Mouse (Mus musculus): Measurements from ENCODE around the gene Ylpm1. TPM values are rescaled to one million over a fixed set of nuclear protein-coding genes. Genes with fewer than 3 reads are reported as not detected.

The Ylpm1 gene
- total RNA-seq (2018; cell fraction: chromatin; rRNA removed), result 100 to 1,000 TPM in 21 of 26 experiments, 10 to 100 TPM in 5; 41.6 to 275 (median 210) TPM
- total RNA-seq (2018; cell fraction: cytosol; rRNA removed), result 10 to 100 TPM; 16.8 to 38.2 (median 28.1) TPM
- total RNA-seq (2018; cell fraction: nucleus; rRNA removed), result 100 to 1,000 TPM in 12 of 26 experiments, 10 to 100 TPM in 14; 32.9 to 180 (median 92.9) TPM
- polyA plus RNA-seq (2018), result 23.7 to 43.8 TPM (median 27.2 TPM) in 3 replicates

DNA sequence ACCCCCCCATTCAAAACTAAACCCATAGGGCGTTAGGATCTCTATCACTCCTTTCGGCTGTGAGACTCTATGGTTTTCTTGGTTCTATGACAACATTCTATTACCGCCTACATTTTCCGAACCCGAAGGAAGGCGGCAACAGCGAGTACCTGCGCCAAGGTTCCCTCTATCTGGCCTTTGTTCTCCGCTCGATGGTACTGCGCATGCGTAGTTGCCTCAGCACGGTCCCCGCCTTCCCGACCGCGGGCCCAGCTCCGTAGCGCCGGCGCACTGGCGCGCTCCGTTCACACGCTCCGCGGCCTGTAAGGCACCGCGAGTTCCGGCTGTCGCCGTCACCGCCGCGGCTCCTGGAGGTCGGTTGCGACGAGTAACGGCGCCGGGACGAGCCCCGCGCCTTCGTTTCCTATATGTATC is at the start of gene Ylpm1:
Gene Ylpm1 (plus strand): TSS at position 239 of the 414 bp plus-strand sequence.
- no peak within 1 kb of the TSS for H3K27ac ChIP-seq
- under 1% methylated on average over 45 of the region's 45 CpGs for WGBS (ENCODE audit: missing documents)

DNA sequence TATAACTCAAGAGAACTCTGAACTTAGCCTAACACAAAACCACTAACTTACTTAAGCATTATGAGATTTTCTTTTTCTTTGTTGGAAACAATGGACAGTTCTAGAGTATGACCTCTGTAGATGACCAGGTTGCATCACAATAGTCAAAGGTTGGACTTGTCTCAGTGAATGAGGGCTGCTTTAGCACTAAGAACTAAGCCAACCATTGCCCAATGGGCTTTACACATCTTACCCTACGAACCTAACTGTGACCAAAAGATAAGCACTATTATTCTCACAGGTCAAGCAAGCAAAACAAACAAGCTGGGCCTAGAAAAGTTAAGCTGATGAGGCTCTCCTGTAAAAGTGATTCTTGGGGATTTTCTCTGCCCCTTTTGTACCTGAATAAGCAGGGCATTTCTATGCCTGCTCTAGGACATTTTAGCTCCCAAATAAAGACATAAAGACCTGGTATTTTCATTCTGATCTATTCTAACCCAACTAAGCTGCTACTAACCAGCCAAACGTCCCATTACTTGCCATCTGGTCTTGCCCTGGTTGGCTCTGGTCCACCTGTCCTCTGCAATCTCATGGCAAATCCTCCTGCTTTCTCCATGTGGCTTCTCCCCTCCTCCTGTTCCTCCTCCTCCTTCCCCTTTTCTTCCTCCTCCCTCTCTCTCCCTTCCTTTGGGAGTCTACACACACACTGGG is 48.1 kb upstream of the Ylpm1 start:
- Histone ChIP-seq H3K4me3 (ENCODE audit: inconsistent target) (no peak overlapping the region), H3K36me3 (ENCODE audit: inconsistent target) (peaks cover 72% of the 10 kb centered on the region), H3K79me2 (ENCODE audit: inconsistent target) (peaks cover 11% of the 10 kb centered on the region; the same call in 1 of the 2 replicates), H3K27ac (no peak overlapping the region)
- 93% methylated on average over 2 of the region's 2 CpGs for WGBS (ENCODE audit: missing documents)

More for the DNA sequence above, at the start of gene Ylpm1:
- peaks cover 46% of the 10 kb centered on the region for H3K79me2 ChIP-seq (ENCODE audit: inconsistent target)
- no peaks in the 10 kb centered on the region for H3K36me3 ChIP-seq (ENCODE audit: inconsistent target)
- peak within 1 kb of the TSS; percentile 62 for H3K4me3 ChIP-seq (ENCODE audit: inconsistent target)

DNA sequence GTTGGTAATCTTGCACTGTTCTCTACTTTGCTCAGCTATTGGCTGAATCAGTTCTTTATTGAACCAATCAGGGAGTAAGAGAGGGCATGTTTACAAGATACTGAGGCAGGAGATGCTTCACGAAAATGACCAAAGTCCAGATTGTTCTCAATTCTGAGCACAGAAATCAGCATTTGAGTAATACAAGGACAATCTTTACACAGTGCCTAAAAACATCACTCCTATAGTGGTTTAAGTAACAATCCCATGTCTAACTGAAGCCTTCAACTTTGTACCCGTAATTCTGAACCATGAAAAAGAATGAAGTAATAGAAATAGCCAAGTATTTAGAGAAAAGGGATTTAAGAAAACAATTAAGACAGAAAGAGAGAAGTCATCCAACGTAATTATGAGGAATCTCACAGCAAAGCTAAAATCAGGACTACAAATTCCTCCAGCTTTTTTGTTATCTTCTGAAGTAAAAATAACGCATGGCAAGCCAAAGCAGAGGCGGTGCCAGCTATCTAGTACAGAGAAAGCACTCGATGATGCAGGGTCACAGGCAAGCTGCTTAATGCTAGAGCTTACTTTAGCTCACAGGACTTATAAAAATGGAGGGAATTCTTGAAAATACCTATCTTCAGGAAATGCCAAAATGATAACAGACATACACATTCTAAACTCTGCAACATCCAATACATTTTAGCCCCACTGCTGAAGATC is 47.4 kb upstream of the Ylpm1 start:
- Histone ChIP-seq H3K36me3 (ENCODE audit: inconsistent target) (peaks cover 65% of the 10 kb centered on the region), H3K27ac (no peak overlapping the region), H3K4me3 (ENCODE audit: inconsistent target) (no peak overlapping the region), H3K79me2 (ENCODE audit: inconsistent target) (peaks cover 17% of the 10 kb centered on the region; the same call in 1 of the 2 replicates)
- WGBS (ENCODE audit: missing documents), result 96% methylated on average over 6 of the region's 6 CpGs

DNA sequence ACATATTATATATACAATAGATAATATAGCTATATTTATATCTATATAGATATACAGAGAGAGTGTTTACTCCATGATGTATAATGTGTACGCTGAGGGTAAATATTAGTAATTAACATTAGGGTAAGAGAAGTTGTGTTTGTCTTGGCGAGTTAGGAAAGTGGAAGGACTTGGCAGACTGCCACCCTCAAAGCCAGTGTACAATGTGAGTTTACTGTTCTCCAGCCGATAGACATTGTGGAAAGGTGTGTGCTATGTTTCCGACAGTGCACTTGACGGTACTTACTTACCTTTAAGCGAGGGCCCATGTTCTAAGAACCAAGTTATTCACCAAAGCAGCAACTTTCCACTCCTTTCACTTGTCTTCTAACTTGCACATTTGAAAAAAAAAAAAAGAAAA is 45.4 kb upstream of the Ylpm1 start:
- H3K36me3 ChIP-seq (ENCODE audit: inconsistent target), result peaks cover 56% of the 10 kb centered on the region
- H3K4me3 ChIP-seq (ENCODE audit: inconsistent target), result no peak overlapping the region
- peaks cover 37% of the 10 kb centered on the region; the same call in 1 of the 2 replicates for H3K79me2 ChIP-seq (ENCODE audit: inconsistent target)
- no peak overlapping the region for H3K27ac ChIP-seq
- 91% methylated on average over 4 of the region's 6 CpGs for WGBS (ENCODE audit: missing documents)

DNA sequence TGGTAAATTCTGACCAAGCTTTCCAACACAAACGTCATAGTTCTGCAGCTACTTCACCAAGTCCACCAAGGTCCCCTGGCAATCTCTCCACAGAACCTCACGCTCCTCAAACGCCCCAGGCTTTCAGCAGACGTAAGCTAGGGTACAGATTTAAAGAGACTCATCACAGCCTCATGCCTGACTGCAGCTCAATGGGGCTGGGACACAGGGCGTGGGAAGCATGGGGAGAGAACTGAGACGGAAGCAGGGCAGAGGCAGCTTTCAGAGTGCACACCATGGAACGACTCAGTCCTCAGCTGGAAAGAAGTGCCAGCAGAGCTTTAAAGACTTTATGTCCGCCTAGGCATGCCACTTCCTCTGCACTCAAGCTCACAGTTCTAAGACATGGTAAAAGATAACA is 44.6 kb upstream of the Ylpm1 start:
- no peak overlapping the region for H3K4me3 ChIP-seq (ENCODE audit: inconsistent target)
- WGBS (ENCODE audit: missing documents), result 88% methylated on average over 8 of the region's 8 CpGs
- no peak overlapping the region for H3K27ac ChIP-seq
- H3K79me2 ChIP-seq (ENCODE audit: inconsistent target), result peaks cover 45% of the 10 kb centered on the region; the same call in 1 of the 2 replicates
- H3K36me3 ChIP-seq (ENCODE audit: inconsistent target), result peaks cover 54% of the 10 kb centered on the region

DNA sequence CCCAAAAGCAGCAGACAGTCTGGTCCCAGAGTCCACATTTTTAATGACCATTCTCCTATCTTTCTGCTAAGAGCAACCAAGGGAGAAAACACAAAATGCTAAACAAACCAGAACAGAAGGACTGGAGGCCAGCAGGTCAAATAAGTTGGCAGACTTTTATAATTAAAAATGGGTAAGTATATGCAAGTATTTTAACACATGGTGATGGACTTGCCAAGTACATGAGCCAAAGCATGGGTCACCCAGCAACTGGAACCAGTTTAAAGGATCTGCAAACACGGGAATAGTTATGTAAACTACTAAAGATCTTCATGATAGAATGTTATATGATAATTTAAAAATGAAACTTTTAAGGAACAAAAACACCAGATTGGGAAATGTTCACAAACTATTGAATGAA is 43.8 kb upstream of the Ylpm1 start:
- WGBS (ENCODE audit: missing documents), result 77% methylated on average over 1 of the region's 1 CpGs
- H3K27ac ChIP-seq, result no peak overlapping the region
- no peak overlapping the region for H3K4me3 ChIP-seq (ENCODE audit: inconsistent target)
- peaks cover 53% of the 10 kb centered on the region; the same call in 1 of the 2 replicates for H3K79me2 ChIP-seq (ENCODE audit: inconsistent target)
- H3K36me3 ChIP-seq (ENCODE audit: inconsistent target), result peaks cover 46% of the 10 kb centered on the region

GRCm38 (mm10) chr12:84956317-84956716 is 39.8 kb upstream of the Ylpm1 start:
- no peak overlapping the region for H3K27ac ChIP-seq
- H3K36me3 ChIP-seq (ENCODE audit: inconsistent target), result peaks cover 16% of the 10 kb centered on the region; the same call in 1 of the 2 replicates
- 92% methylated on average over 3 of the region's 3 CpGs for WGBS (ENCODE audit: missing documents)

DNA sequence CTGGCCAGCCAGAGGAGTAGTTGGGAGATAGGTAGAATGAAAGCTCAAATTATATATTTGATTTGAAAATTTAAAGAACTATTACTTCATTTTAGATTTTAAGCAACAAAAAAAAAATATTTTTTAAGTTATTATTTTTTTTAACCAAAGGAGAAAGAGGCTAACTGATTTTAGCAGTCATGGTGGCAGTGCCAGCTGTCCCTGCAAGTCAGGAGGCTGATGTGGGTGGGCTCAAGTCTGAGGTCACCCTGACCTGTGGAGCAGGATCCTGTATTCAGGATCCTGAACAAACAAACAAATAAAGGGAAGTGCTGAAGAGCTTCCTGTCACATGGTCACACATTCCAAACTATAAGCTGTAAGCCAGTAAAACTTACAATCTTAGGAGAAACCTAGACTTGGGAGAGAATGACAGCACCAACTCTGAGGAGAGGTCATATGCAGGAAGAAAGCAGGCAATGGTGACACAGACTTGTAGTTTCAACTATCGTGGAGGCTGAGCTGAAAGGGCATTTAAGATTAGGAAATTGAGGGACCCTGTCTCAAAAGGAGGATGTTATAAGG is 37.2 kb upstream of the Ylpm1 start:
- no peak overlapping the region for H3K4me3 ChIP-seq (ENCODE audit: inconsistent target)
- 17% methylated on average over 1 of the region's 1 CpGs for WGBS (ENCODE audit: missing documents)
- peaks cover 99% of the 10 kb centered on the region; the same call in 1 of the 2 replicates for H3K79me2 ChIP-seq (ENCODE audit: inconsistent target)
- H3K36me3 ChIP-seq (ENCODE audit: inconsistent target), result peaks cover 37% of the 10 kb centered on the region
- H3K27ac ChIP-seq, result no peak overlapping the region

More at GRCm38 (mm10) chr12:84956317-84956716, 39.8 kb upstream of the Ylpm1 start:
- Histone ChIP-seq H3K4me3 (ENCODE audit: inconsistent target) (no peak overlapping the region), H3K79me2 (ENCODE audit: inconsistent target) (peaks cover 92% of the 10 kb centered on the region; the same call in 1 of the 2 replicates)

GRCm38 (mm10) chr12:84962606-84963005 is 33.5 kb upstream of the Ylpm1 start:
- peaks cover 38% of the 10 kb centered on the region for H3K36me3 ChIP-seq (ENCODE audit: inconsistent target)
- H3K4me3 ChIP-seq (ENCODE audit: inconsistent target), result no peak overlapping the region
- H3K27ac ChIP-seq, result no peak overlapping the region

DNA sequence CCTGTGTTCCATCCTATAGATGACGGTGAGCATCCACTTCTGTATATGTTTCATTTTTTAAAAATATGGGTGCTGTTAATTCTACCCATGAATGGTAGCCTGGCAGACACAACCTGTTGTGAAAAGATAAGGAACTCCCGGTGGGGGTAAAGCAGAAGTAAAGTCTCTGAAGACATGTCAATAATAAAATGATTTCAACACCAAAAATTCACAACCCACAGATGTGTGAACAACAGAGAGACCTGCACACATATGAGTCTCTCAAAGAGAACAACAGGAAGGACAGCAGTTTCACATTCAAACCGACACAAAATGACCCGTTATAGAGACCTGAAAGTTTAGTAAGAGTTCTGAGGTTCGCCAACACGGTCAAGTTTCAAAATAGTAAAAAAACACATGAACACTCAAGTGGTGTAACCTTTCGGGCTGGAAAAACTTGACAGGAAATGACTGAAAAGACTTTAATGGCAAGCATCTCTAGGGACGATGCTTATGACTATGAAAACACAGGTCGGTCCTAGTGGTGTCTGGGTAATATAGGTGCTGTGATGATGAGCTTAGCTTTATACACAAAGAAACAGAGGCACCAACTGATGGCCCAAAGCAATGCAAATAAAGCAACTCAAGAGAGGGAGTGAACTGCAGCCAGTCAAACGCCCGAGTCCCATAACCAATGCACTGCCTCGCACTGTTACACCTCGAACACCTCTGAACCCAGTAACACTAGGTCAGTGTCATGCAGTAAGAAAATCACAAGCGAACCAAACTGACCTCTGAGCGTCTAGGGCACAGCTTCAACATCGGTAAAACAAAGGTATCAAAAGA is 27.1 kb upstream of the Ylpm1 start:
- H3K79me2 ChIP-seq (ENCODE audit: inconsistent target), result peaks cover 97% of the 10 kb centered on the region
- peak overlapping the region; percentile 62; the same call in 1 of the 2 replicates for H3K27ac ChIP-seq
- WGBS (ENCODE audit: missing documents), result 33% methylated on average over 16 of the region's 16 CpGs
- peak overlapping the region; percentile 100 for H3K4me3 ChIP-seq (ENCODE audit: inconsistent target)
- peaks cover 28% of the 10 kb centered on the region for H3K36me3 ChIP-seq (ENCODE audit: inconsistent target)

More at GRCm38 (mm10) chr12:84962606-84963005, 33.5 kb upstream of the Ylpm1 start:
- WGBS (ENCODE audit: missing documents), result 97% methylated on average over 6 of the region's 7 CpGs
- H3K79me2 ChIP-seq (ENCODE audit: inconsistent target), result peaks cover 99% of the 10 kb centered on the region

DNA sequence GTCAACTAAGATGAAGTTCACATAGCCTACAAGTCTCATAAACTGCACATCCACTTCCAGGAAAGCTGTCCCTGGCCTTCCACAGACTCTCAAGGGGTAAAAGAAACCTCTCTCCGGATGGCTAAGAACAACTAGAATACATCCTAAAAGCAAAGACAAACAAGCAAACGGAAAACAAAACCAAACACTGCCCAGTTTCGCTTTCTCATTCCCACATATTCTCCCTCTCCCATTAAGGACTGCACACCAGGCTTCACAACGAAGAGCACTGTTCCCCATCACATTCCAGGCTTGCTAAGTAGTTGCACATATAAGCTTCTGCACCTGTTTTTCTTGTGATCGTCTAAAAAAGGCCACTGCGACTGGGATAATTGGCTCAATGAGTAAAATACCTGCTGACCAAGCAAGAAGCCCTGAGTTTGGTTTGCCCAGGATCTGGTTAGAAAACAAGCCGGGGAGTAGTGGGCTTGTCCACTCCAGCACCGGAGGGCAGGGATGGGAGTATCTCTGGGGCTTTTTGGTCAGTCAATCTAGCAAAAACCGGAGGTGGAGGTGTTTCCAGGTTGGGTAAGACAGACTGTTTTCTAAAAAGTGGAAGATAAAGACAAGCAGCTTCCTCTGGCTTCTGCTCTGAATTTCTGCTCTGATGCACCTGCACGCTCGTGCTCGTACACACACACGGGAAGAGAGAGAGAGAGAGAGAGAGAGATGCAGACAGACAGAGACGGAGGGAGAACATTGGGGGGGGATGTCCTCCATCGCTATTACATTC is 26.3 kb upstream of the Ylpm1 start:
- peak overlapping the region; percentile 100 for H3K4me3 ChIP-seq (ENCODE audit: inconsistent target)
- peaks cover 30% of the 10 kb centered on the region for H3K36me3 ChIP-seq (ENCODE audit: inconsistent target)
- peaks cover 89% of the 10 kb centered on the region for H3K79me2 ChIP-seq (ENCODE audit: inconsistent target)
- peak overlapping the region; percentile 62 for H3K27ac ChIP-seq
- 20% methylated on average over 15 of the region's 15 CpGs for WGBS (ENCODE audit: missing documents)

- Histone ChIP-seq H3K36me3 (ENCODE audit: inconsistent target) (peaks cover 30% of the 10 kb centered on the region), H3K79me2 (ENCODE audit: inconsistent target) (peaks cover 81% of the 10 kb centered on the region), H3K4me3 (ENCODE audit: inconsistent target) (peak within 1 kb of the TSS; percentile 100), H3K27ac (peak within 1 kb of the TSS; percentile 62)
- WGBS (ENCODE audit: missing documents), result under 1% methylated on average over 41 of the region's 42 CpGs
Observed at GRCm38 (mm10) chr12:84970428-84971096, 25.6 kb upstream of the Ylpm1 start, which contains the start of the genes Fcf1 and Arel1. TSS of gene Fcf1 (plus strand) at chr12:84970897. TSS of gene Arel1 (minus strand) at chr12:84970900.
